Mouse (Mus musculus) ES-E14 (cell line): ENCODE data around the gene Med13l. TPM values are rescaled to one million over a fixed set of nuclear protein-coding genes. Genes with fewer than 3 reads are reported as not detected.

Experiments used
- DNase-seq: peaks from one replicate; pipeline ENCODE4 v3.0.0-alpha.2; 2013; ENCODE audit warnings: low read depth, low spot score
- H3K27ac ChIP-seq: 2 replicates; pipeline ENCODE4 v1.5.1; 2012; ENCODE audit warnings: low read depth, mild to moderate bottlenecking, low read length, moderate library complexity, mixed read lengths; ENCODE audit not compliant: poor library complexity, insufficient read depth, severe bottlenecking
- H3K36me3 ChIP-seq: 2 replicates; pipeline ENCODE4 v1.6.1; 2012; ENCODE audit warnings: mild to moderate bottlenecking, low read length, moderate library complexity, mixed read lengths; ENCODE audit not compliant: control insufficient read depth, poor library complexity, insufficient read depth, severe bottlenecking
- H3K4me1 ChIP-seq, 2 experiments: fragments of 150-350 bp in 1 of 2; sonication (generic) in 1 of 2; 2 replicates each; pipeline ENCODE4 v1.6.1; 2012; ENCODE audit warnings: low read length in 2 of 2, mild to moderate bottlenecking in 1 of 2, mixed read lengths in 1 of 2; ENCODE audit not compliant: control insufficient read depth in 2 of 2, insufficient read depth in 2 of 2, poor library complexity in 1 of 2
- H3K4me3 ChIP-seq, 2 experiments: fragments of 150-350 bp in 1 of 2; sonication (generic) in 1 of 2; 2 replicates each; pipeline ENCODE4 v1.5.1; 2012; ENCODE audit warnings: low read length in 2 of 2, low read depth in 1 of 2, mild to moderate bottlenecking in 1 of 2, mixed read lengths in 1 of 2; ENCODE audit not compliant: insufficient read depth in 1 of 2, poor library complexity in 1 of 2, severe bottlenecking in 1 of 2
- H3K9ac ChIP-seq: 2 replicates; pipeline ENCODE4 v1.6.1; 2012; ENCODE audit warnings: low read depth, mild to moderate bottlenecking, low read length, mixed read lengths; ENCODE audit not compliant: poor library complexity, insufficient read depth, severe bottlenecking
- H3K9me3 ChIP-seq: fragments of 150-350 bp; sonication (generic); 2 replicates; pipeline ENCODE4 v1.6.1; 2012; ENCODE audit warnings: low read depth, mild to moderate bottlenecking, low read length; ENCODE audit not compliant: control insufficient read depth, insufficient read depth
- CHD2 ChIP-seq: IDR thresholded peaks from 2 replicates; pipeline ENCODE4 v1.6.1; 2014; ENCODE audit warnings: mild to moderate bottlenecking, low read depth, low read length, inconsistent platforms
- HCFC1 ChIP-seq: IDR thresholded peaks from 2 replicates; pipeline ENCODE4 v1.6.1; 2012; ENCODE audit warnings: low read length, inconsistent platforms, borderline replicate concordance; ENCODE audit not compliant: insufficient read depth
- MAFK ChIP-seq: IDR thresholded peaks from 2 replicates; pipeline ENCODE4 v1.6.1; 2014; ENCODE audit warnings: mild to moderate bottlenecking, low read depth, low read length, inconsistent platforms; ENCODE audit not compliant: insufficient read depth
- ZC3H11A ChIP-seq: IDR thresholded peaks from 2 replicates; pipeline ENCODE4 v1.6.1; 2012; ENCODE audit warnings: low read depth, mild to moderate bottlenecking, inconsistent platforms, low read length, borderline replicate concordance
- ZNF384 ChIP-seq: IDR thresholded peaks from 2 replicates; pipeline ENCODE4 v1.6.1; 2012; ENCODE audit warnings: low read depth, low read length, inconsistent platforms
- in situ Hi-C, 2 experiments: fragments of 600-800 bp; cut with MboI; formaldehyde crosslinking; loops; one replicate each; pipeline ENCODE4 v1.15.1; 2025; ENCODE audit warnings: low sequenced_read_pairs in 2 of 2, inconsistent platforms in 1 of 2; ENCODE audit not compliant: unreplicated experiment in 2 of 2
- total RNA-seq: library from RNA; depleted of rRNA; stranded (reverse); fragments of 300-350 nt; gene quantifications from 2 replicates; pipeline ENCODE4 v1.2.3, GENCODE M21; 2012

Gene Med13l
- total RNA-seq, 1 experiment: 52.4 TPM

DNA sequence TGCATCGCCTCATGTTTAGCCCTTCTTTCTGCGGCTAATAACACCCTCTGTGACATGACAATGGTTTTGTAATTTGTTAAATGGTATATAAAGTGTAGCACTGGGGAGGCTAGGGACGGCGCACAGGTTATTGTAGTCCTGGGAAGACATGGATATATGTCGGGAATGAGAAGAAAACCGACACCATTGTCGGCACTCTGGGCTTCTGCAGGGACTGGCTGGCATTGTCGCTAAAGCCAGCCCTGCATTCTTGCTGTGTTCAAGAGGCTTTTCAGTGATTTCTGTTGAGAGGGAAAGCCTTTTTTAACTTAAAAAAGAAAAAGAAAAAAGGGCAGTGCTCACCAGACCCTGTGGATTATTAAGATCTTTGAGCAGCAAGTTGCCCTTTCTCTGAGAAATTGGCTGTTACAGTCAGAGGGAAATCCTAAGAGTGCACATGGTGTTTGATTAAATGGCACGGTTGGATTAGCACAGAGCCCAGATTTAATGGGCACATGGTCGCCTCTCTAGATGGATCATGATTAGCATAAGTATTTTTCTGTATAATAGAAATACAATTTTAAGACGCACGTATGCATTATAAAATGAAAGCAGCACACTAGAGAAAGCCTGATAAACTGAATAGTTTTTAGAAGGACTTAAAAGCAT lies 58.6 kb downstream of the Med13l start:
- no peak overlapping the region for H3K27ac ChIP-seq
- TF ChIP-seq MAFK (no peak), CHD2 (no peak), HCFC1 (no peak), ZC3H11A (no peak), ZNF384 (no peak)
- in situ Hi-C loops: no loop called here
- no peak overlapping the region for H3K9ac ChIP-seq
- H3K4me3 ChIP-seq: no peak overlapping the region
- no peaks in the 10 kb centered on the region for H3K9me3 ChIP-seq
- peaks cover 2 to 14% of the 10 kb centered on the region in 2 experiments; a peak in 2 of 4 replicates for H3K4me1 ChIP-seq
- no peak for DNase-seq
- no peaks in the 10 kb centered on the region for H3K36me3 ChIP-seq

DNA sequence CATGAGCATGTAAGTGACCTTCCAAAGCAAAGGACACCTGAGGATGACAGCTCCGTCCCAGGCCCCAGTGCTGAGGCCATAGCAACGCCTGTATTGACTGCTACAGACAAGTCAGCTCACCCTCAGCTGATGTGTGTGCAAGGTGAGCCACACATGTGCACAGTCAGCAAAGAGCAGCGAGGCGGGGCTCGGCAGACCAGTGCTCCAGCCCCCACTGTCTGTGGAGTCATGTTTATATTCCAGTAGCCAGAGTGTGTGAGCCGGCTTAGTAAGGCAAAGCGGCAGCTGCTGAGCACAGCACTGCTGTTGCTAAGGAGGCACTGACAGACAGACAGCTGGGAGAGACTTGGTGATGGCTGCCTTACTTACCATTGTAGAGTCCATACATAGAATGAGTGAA lies 59.3 kb downstream of the Med13l start:
- TF ChIP-seq HCFC1: no peak
- peak; percentile 69; the same call in 1 of the 2 replicates for TF ChIP-seq MAFK
- TF ChIP-seq ZC3H11A: no peak
- no peak for TF ChIP-seq ZNF384
- H3K4me1 ChIP-seq: peaks cover 2 to 14% of the 10 kb centered on the region in 2 experiments; a peak in 2 of 4 replicates
- DNase-seq: no peak
- in situ Hi-C loops: no loop called here
- no peak overlapping the region for H3K9ac ChIP-seq
- no peak overlapping the region for H3K4me3 ChIP-seq
- no peak overlapping the region for H3K27ac ChIP-seq
- H3K36me3 ChIP-seq: no peaks in the 10 kb centered on the region
- H3K9me3 ChIP-seq: no peaks in the 10 kb centered on the region

DNA sequence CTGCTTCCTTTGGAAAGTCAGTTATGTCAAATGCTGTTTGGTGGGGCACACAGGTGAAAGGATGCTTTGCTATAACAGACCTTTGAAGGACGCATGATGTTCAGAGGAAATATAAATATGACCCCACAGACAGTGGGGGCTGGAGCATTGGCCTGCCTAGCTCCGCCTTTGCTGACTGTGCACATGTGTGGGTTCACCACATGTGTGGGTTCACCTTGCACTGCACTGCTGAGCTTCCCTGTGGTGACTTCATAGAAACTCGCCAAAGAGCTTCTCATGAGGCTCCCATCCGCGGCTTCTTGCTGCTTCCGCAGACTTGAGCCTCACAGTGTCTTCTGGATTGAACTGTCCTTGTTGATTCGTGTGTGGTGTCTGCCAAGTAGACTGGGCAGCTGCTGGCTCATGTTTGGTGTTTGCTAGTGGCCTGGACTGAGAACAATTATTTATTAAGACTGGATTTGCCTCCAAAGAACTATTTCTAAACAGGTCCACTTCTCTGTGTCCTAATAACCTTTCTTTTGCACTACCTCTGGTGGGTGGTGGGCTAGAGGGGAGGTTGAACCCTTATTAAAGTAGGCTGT lies 59.9 kb downstream of the Med13l start:
- in situ Hi-C loops: no loop called here
- Histone ChIP-seq H3K9me3 (no peaks in the 10 kb centered on the region), H3K9ac (no peak overlapping the region), H3K36me3 (no peaks in the 10 kb centered on the region), H3K4me1 (peaks cover 2 to 14% of the 10 kb centered on the region in 2 experiments; a peak in 2 of 4 replicates), H3K27ac (no peak overlapping the region), H3K4me3 (no peak overlapping the region)
- DNase-seq: no peak
- TF ChIP-seq MAFK (no peak), ZNF384 (no peak), HCFC1 (no peak), ZC3H11A (no peak), CHD2 (no peak)

DNA sequence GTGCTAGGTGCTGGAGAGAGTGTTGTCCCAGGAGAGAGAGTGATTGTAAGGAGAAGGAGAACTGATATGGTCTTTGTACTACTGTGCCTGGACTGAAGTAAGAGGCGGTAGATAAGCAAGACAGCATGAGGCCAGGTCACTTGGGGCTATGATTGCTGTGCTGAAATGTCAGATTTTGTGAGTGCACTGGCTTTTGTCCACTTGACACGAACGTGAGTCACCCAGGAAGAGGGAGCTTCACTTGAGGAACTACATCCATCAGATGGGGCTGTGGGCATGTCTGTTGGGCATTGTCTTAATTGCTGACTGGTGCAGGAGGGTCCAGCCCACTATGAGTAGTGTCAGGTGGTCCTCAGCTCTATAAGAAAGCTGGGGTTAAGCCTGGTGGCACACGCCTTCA lies 61.4 kb downstream of the Med13l start:
- Histone ChIP-seq H3K36me3 (no peaks in the 10 kb centered on the region), H3K4me3 (no peak overlapping the region), H3K9me3 (no peaks in the 10 kb centered on the region), H3K27ac (no peak overlapping the region), H3K4me1 (peaks cover 2 to 14% of the 10 kb centered on the region in 2 experiments; a peak in 2 of 4 replicates), H3K9ac (no peak overlapping the region)
- in situ Hi-C loops: no loop called here
- DNase-seq: no peak
- TF ChIP-seq ZNF384 (no peak), HCFC1 (no peak), ZC3H11A (no peak), CHD2 (no peak), MAFK (no peak)
